Mouse (Mus musculus) stomach, postnatal 0 days (tissue): ENCODE data around the gene Scn8a.

Experiments
- CTCF ChIP-seq: IDR thresholded peaks from 2 replicates; pipeline ENCODE4 v1.5.1; 2016; ENCODE audit warnings: antibody characterized with exemption, low read depth, mild to moderate bottlenecking, moderate library complexity
- EP300 ChIP-seq: optimal IDR thresholded peaks from 2 replicates; pipeline ENCODE3; 2016; ENCODE audit warnings: antibody characterized with exemption

- TF ChIP-seq CTCF (0 out of 2 replicates have a peak, but pooled peaks have one; percentile 13), EP300 (no peak)
Observed at GRCm38 (mm10) chr15:101001685-101002084, 132.0 kb downstream of the Scn8a start.
